Mouse (Mus musculus) heart, embryonic 11.5 days (tissue): ENCODE results near the gene Olfr799. TPM values are rescaled to one million over a fixed set of nuclear protein-coding genes. Genes with fewer than 3 reads are reported as not detected.

Experiments used
- ATAC-seq: fragments of 200-750 bp; cut with Nextera tagmentation; replicated peaks from 2 replicates; pipeline ENCODE4 v1.8.0; 2017; ENCODE audit warnings: moderate library complexity; ENCODE audit not compliant: insufficient number of reproducible peaks, low FRiP score, low TSS enrichment
- H3K27ac ChIP-seq: fragments of 300-500 bp; sonication (generic); 2 replicates; pipeline ENCODE4 v1.5.1; 2014; ENCODE audit warnings: mild to moderate bottlenecking, low read depth, low read length
- H3K27me3 ChIP-seq: fragments of 300-500 bp; sonication (generic); 2 replicates; pipeline ENCODE4 v1.6.1; 2014; ENCODE audit warnings: mild to moderate bottlenecking, low read length, mixed read lengths; ENCODE audit not compliant: control insufficient read depth, insufficient read depth
- H3K36me3 ChIP-seq: fragments of 300-500 bp; sonication (generic); 2 replicates; pipeline ENCODE4 v1.6.1; 2014; ENCODE audit warnings: mild to moderate bottlenecking, low read length, moderate library complexity, mixed read lengths; ENCODE audit not compliant: control insufficient read depth, insufficient read depth
- H3K4me1 ChIP-seq: fragments of 300-500 bp; sonication (generic); 2 replicates; pipeline ENCODE4 v1.6.1; 2014; ENCODE audit warnings: low read length; ENCODE audit not compliant: control insufficient read depth, insufficient read depth
- H3K4me2 ChIP-seq: fragments of 300-500 bp; sonication (generic); 2 replicates; pipeline ENCODE4 v1.6.1; 2014; ENCODE audit warnings: mild to moderate bottlenecking, moderate library complexity
- H3K4me3 ChIP-seq: fragments of 300-500 bp; sonication (generic); 2 replicates; pipeline ENCODE4 v1.5.1; 2014; ENCODE audit warnings: low read depth, low read length
- H3K9ac ChIP-seq: fragments of 300-500 bp; sonication (generic); 2 replicates; pipeline ENCODE4 v1.6.1; 2014; ENCODE audit warnings: mild to moderate bottlenecking, low read depth, low read length, moderate library complexity
- H3K9me3 ChIP-seq: fragments of 300-500 bp; sonication (generic); replicated peaks from 2 replicates; pipeline ENCODE4 v1.6.1; 2016; ENCODE audit warnings: low read length; ENCODE audit not compliant: control insufficient read depth
- WGBS: fragments of 180-500 bp; shearing (Covaris S2); extraction: QIAGEN DNeasy Blood & Tissue Kit; methylation state at CpG from one replicate; pipeline ENCODE4 v1.1.7; 2014; ENCODE audit not compliant: insufficient replicate concordance; 5-methylcytosine and 5-hydroxymethylcytosine counted together
- polyA plus RNA-seq: library from polyadenylated mRNA; unstranded; fragments of >200 nt; fragmentation: Nextera tagmentation; extraction: Ambion mirVana; gene quantifications from 2 replicates; pipeline ENCODE4 v1.2.1, GENCODE M21; 2014

Gene Olfr799
- polyA plus RNA-seq, 1 experiment from 2014 or later, result not detected

DNA sequence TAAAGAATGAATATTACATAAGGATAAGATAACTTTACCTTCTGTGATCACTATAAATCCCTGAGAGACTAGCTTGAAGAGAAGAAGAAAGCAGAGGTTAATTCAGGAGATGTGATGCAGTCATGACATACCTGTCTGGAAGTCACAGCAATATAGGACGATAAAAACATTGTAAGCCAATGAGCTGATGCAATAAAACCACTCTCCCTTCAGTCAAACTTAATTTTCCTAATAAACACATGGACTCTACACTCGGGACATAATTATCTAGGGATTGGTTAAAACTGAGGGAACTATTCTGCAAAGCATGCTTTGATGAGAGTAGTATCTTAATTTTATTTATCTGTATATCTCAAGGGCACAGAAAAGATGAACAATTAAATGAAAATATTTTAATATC is 56.9 kb downstream of the Olfr799 start, which contains the start of gene Olfr803:
Olfr803 (minus strand) TSS at position 101 of the 400 bp plus-strand sequence.
- WGBS, result 68% methylated on average over 2 of the region's 2 CpGs
- no peaks in the 10 kb centered on the region for H3K4me1 ChIP-seq

More for the DNA sequence above, 56.9 kb downstream of the Olfr799 start, which contains the start of gene Olfr803:
- Histone ChIP-seq H3K9me3 (no peaks in the 10 kb centered on the region), H3K36me3 (no peaks in the 10 kb centered on the region), H3K27me3 (no peaks in the 10 kb centered on the region), H3K4me2 (no peak within 1 kb of the TSS), H3K4me3 (no peak within 1 kb of the TSS), H3K27ac (no peak within 1 kb of the TSS), H3K9ac (no peak within 1 kb of the TSS)
- ATAC-seq, result no peak

Other genes with a start within 250 kb of the Olfr799 start
- not detected in 2 replicates for gene Olfr785, start 232.1 kb upstream of the Olfr799 start, polyA plus RNA-seq
- gene Olfr786, start 210.2 kb upstream of the Olfr799 start, polyA plus RNA-seq, result not detected in 2 replicates
- gene Olfr787, start 175.6 kb upstream of the Olfr799 start, polyA plus RNA-seq, result not detected in 2 replicates
- not detected in 2 replicates for gene Olfr788, start 166.5 kb upstream of the Olfr799 start, polyA plus RNA-seq
- not detected in 2 replicates for gene Olfr789, start 152.7 kb upstream of the Olfr799 start, polyA plus RNA-seq
- not detected in 2 replicates for gene Olfr790, start 139.0 kb upstream of the Olfr799 start, polyA plus RNA-seq
- not detected in 2 replicates for gene Olfr791, start 115.7 kb upstream of the Olfr799 start, polyA plus RNA-seq
- not detected in 2 replicates for gene Olfr792, start 98.3 kb upstream of the Olfr799 start, polyA plus RNA-seq
- gene Olfr794, start 69.8 kb upstream of the Olfr799 start, polyA plus RNA-seq, result not detected in 2 replicates
- gene Olfr796, start 24.9 kb upstream of the Olfr799 start, polyA plus RNA-seq, result not detected in 2 replicates
- not detected in 2 replicates for gene Olfr798, start 9.6 kb upstream of the Olfr799 start, polyA plus RNA-seq
- gene Olfr800, start 20.2 kb downstream of the Olfr799 start, polyA plus RNA-seq, result not detected in 2 replicates
- not detected in 2 replicates for gene Olfr801, start 36.4 kb downstream of the Olfr799 start, polyA plus RNA-seq
- gene Olfr802, start 50.7 kb downstream of the Olfr799 start, polyA plus RNA-seq, result 0.03 TPM in 1 of 2 replicates, not detected in the other
- gene Olfr803, start 56.8 kb downstream of the Olfr799 start, polyA plus RNA-seq, result not detected in 2 replicates
- gene Olfr804, start 65.7 kb downstream of the Olfr799 start, polyA plus RNA-seq, result not detected in 2 replicates
- not detected in 2 replicates for gene Olfr805, start 91.9 kb downstream of the Olfr799 start, polyA plus RNA-seq
- gene Olfr806, start 104.4 kb downstream of the Olfr799 start, polyA plus RNA-seq, result not detected in 2 replicates
- not detected in 2 replicates for gene Olfr807, start 120.3 kb downstream of the Olfr799 start, polyA plus RNA-seq
- gene Olfr808, start 128.0 kb downstream of the Olfr799 start, polyA plus RNA-seq, result not detected in 2 replicates
- not detected in 2 replicates for gene Olfr809, start 137.2 kb downstream of the Olfr799 start, polyA plus RNA-seq
- not detected in 2 replicates for gene Olfr810, start 157.4 kb downstream of the Olfr799 start, polyA plus RNA-seq
- not detected in 2 replicates for gene Olfr811, start 166.9 kb downstream of the Olfr799 start, polyA plus RNA-seq
- not detected in 2 replicates for gene Olfr812, start 208.6 kb downstream of the Olfr799 start, polyA plus RNA-seq
- gene Olfr813, start 217.9 kb downstream of the Olfr799 start, polyA plus RNA-seq, result not detected in 2 replicates
- not detected in 2 replicates for gene Olfr814, start 242.4 kb downstream of the Olfr799 start, polyA plus RNA-seq